Mouse (Mus musculus) brain, embryonic 14.5 days (tissue): ENCODE data around the gene H2-M10.2.

Source experiments
- CTCF ChIP-seq: fragments of 200-500 bp; IDR thresholded peaks from 2 replicates; pipeline ENCODE4 v1.5.1; 2012; ENCODE audit warnings: inconsistent platforms, mild to moderate bottlenecking, moderate library complexity, borderline replicate concordance; ENCODE audit not compliant: insufficient read depth, insufficient read length; ENCODE audit errors: extremely low read depth
- POLR2A ChIP-seq: fragments of 200-500 bp; IDR thresholded peaks from 2 replicates; pipeline ENCODE4 v1.6.1; 2012; ENCODE audit warnings: mild to moderate bottlenecking, inconsistent platforms, borderline replicate concordance; ENCODE audit not compliant: poor library complexity, insufficient read depth, insufficient read length, severe bottlenecking; ENCODE audit errors: extremely low read depth

DNA sequence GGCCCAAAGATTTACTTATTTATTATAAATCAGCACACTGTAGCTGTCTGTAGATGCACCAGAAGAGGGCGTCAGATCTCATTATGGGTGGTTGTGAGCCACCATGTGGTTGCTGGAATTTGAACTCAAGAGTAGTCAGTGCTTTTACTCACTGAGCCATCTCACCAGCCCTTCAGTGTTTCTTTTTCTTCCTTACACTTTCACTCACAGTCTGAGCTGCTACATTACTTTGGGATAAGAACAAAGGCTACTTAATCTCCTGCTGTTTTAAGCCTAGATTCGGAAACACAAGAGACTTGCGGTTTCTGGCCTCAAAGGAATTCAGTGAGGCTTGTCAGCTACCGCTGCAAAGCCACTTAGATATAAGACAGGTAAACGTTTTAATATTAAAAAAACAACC lies 42.3 kb downstream of the H2-M10.2 start:
- TF ChIP-seq CTCF (no peak), POLR2A (no peak)
